In genomic region chr9:61084655-61085230, GRCm38 (mm10) we compare ENCODE assay signal across 26 mouse cellular contexts.
A peak's percentile ranks its signal among the peaks of the same experiment; 100 is the strongest.
DNase-seq lines count a peak whose midpoint lies in the region; ATAC-seq lines count a peak whose summit lies in the region.
"Had no signal": no experiment of that assay in that cellular context is flagged by ENCODE, and none has a peak within 500 bp of the region (broad histone marks: within the 10 kb centered on the region; RNA-seq: fewer than 3 reads in every experiment).

No protein-coding gene starts in this region.

- H3K9me3 ChIP-seq in limb, embryonic 11.5 days (ENCODE audit: control insufficient read depth, low read length) = no peaks in the 10 kb centered on the region
- H3K9me3 ChIP-seq in neural tube, embryonic 14.5 days (ENCODE audit: control insufficient read depth, low read length) = no peaks in the 10 kb centered on the region
- H3K9me3 ChIP-seq: embryonic facial prominence, embryonic 12.5 days; forebrain, embryonic 13.5 days; heart, embryonic 12.5 days; liver, embryonic 15.5 days; lung, embryonic 15.5 days; midbrain, embryonic 15.5 days; stomach, embryonic 15.5 days had no signal

- 0 out of 2 replicates have a peak, but pooled peaks have one; percentile 44 for ATAC-seq in limb, embryonic 11.5 days (ENCODE audit: insufficient number of reproducible peaks, low FRiP score, low TSS enrichment, low read depth)
- 0 out of 2 replicates have a peak, but pooled peaks have one; percentile 17 for ATAC-seq in neural tube, embryonic 14.5 days (ENCODE audit: low read depth)
- ATAC-seq in inflammation-experienced regulatory T-cells, adult 6 months = no peak
- ATAC-seq: activated CD4-positive, CD25-positive, alpha-beta regulatory T cell, adult 4 months; forebrain, embryonic 13.5 days; midbrain, embryonic 15.5 days had no signal

- DNase-seq in forelimb bud, embryonic 11.5 days (ENCODE audit: low read depth, low spot score) = peak; percentile 79
- peak; percentile 71 for DNase-seq in limb, embryonic 11.5 days (ENCODE audit: low spot score)
- peak; percentile 83 for DNase-seq in thymus, postnatal 14 days
- DNase-seq in ovary, postnatal 10 days (ENCODE audit: low spot score) = no peak
- DNase-seq in ovary, postnatal 36 days (ENCODE audit: low spot score) = no peak
- DNase-seq: adrenal gland, adult 8-10 months; cerebellum, adult 11-12 months; cerebellum, postnatal 10 days; heart, adult 11 months; heart, postnatal 10 days; kidney, adult 8-10 months; kidney, postnatal 14 days; liver; lung, postnatal 4 days had no signal

- no peak overlapping the region for H3K4me2 ChIP-seq in limb, embryonic 11.5 days (ENCODE audit: low read depth, severe bottlenecking)
- H3K4me2 ChIP-seq in neural tube, embryonic 14.5 days (ENCODE audit: low read depth, low read length) = no peak overlapping the region
- H3K4me2 ChIP-seq: embryonic facial prominence, embryonic 12.5 days; forebrain, embryonic 13.5 days; heart, embryonic 12.5 days; liver, embryonic 15.5 days; lung, embryonic 15.5 days; midbrain, embryonic 15.5 days; stomach, embryonic 15.5 days had no signal

- H3K36me3 ChIP-seq in limb, embryonic 11.5 days (ENCODE audit: control insufficient read depth, insufficient read depth, low read length) = no peaks in the 10 kb centered on the region
- no peaks in the 10 kb centered on the region for H3K36me3 ChIP-seq in neural tube, embryonic 14.5 days (ENCODE audit: control insufficient read depth, insufficient read depth, low read length)
- H3K36me3 ChIP-seq: embryonic facial prominence, embryonic 12.5 days; heart, embryonic 12.5 days; liver, embryonic 15.5 days; lung, embryonic 15.5 days; midbrain, embryonic 15.5 days; stomach, embryonic 15.5 days had no signal

- peaks cover 18% of the 10 kb centered on the region for H3K27me3 ChIP-seq in limb, embryonic 11.5 days (ENCODE audit: control insufficient read depth, insufficient read depth, low read length)
- H3K27me3 ChIP-seq in neural tube, embryonic 14.5 days (ENCODE audit: control insufficient read depth, insufficient read depth, low read length) = no peaks in the 10 kb centered on the region
- H3K27me3 ChIP-seq: embryonic facial prominence, embryonic 12.5 days; liver, embryonic 15.5 days; midbrain, embryonic 15.5 days had no signal

- WGBS in limb, embryonic 11.5 days = 30% methylated on average over 13 of the region's 13 CpGs
- 22% methylated on average over 13 of the region's 13 CpGs for WGBS in neural tube, embryonic 14.5 days

- no peak overlapping the region for H3K27ac ChIP-seq in limb, embryonic 11.5 days (replicated peaks; ENCODE audit: low read depth, low read length)
- no peak overlapping the region for H3K27ac ChIP-seq in neural tube, embryonic 14.5 days (ENCODE audit: low read depth, low read length)
- H3K27ac ChIP-seq: embryonic facial prominence, embryonic 12.5 days; forebrain, embryonic 13.5 days; layer of hippocampus, adult 2 months; liver, embryonic 15.5 days; lung, embryonic 15.5 days; midbrain, embryonic 15.5 days; stomach, embryonic 15.5 days had no signal

- H3K4me1 ChIP-seq in limb, embryonic 11.5 days (ENCODE audit: control insufficient read depth, insufficient read depth, low read length) = peaks cover 10% of the 10 kb centered on the region
- H3K4me1 ChIP-seq in neural tube, embryonic 14.5 days (ENCODE audit: control insufficient read depth, insufficient read depth, low read length) = peaks cover 19% of the 10 kb centered on the region
- H3K4me1 ChIP-seq: embryonic facial prominence, embryonic 12.5 days; heart, embryonic 12.5 days; liver, embryonic 15.5 days; lung, embryonic 15.5 days; stomach, embryonic 15.5 days had no signal

- no peak overlapping the region for H3K9ac ChIP-seq in limb, embryonic 11.5 days (ENCODE audit: low read length)
- no peak overlapping the region for H3K9ac ChIP-seq in neural tube, embryonic 14.5 days (replicated peaks; ENCODE audit: low read depth, low read length)
- H3K9ac ChIP-seq: embryonic facial prominence, embryonic 12.5 days; forebrain, embryonic 13.5 days; heart, embryonic 12.5 days; liver, embryonic 15.5 days; lung, embryonic 15.5 days; midbrain, embryonic 15.5 days; stomach, embryonic 15.5 days had no signal

- no peak overlapping the region for H3K4me3 ChIP-seq in limb, embryonic 11.5 days (ENCODE audit: low read depth, low read length)
- no peak overlapping the region for H3K4me3 ChIP-seq in neural tube, embryonic 14.5 days (ENCODE audit: low read depth, low read length)
- H3K4me3 ChIP-seq: embryonic facial prominence, embryonic 12.5 days; erythroblast, embryonic 14.5 days; forebrain, embryonic 13.5 days; heart, embryonic 12.5 days; layer of hippocampus, adult 2 months; liver, embryonic 15.5 days; lung, embryonic 15.5 days; midbrain, embryonic 15.5 days; stomach, embryonic 15.5 days had no signal

Comparison
In these comparisons a context has a peak if more than half of its experiments do, and no peak if none do; other contexts are left out.
1. DNase-seq: peak in forelimb bud, embryonic 11.5 days (single experiment), limb, embryonic 11.5 days (single experiment) and thymus, postnatal 14 days (single experiment); none in ovary, postnatal 10 days (single experiment) and ovary, postnatal 36 days (single experiment).